Mouse (Mus musculus): ENCODE measurements around the gene Zfp715.
"Not testable (repeated sequence)": the region's sequence is repeated elsewhere in the genome, so short reads cannot be mapped to it uniquely, and the experiment has no call there.

Zfp715 gene

GRCm38 (mm10) chr7:43313013-43313428, at the start of gene Zfp715:
Zfp715 (minus strand) TSS chr7:43313294.
- in situ Hi-C loops (cut with MseI, MboI) = no loop called here

- in situ Hi-C loops (cut with MseI, MboI) = no loop called here
Measured at GRCm38 (mm10) chr7:43362021-43362420, 48.9 kb upstream of the Zfp715 start.

GRCm38 (mm10) chr7:43361442-43361841, 48.3 kb upstream of the Zfp715 start:
- in situ Hi-C loops (cut with MseI, MboI) = no loop called here

- in situ Hi-C loops (cut with MseI, MboI) = no loop called here
Measured at GRCm38 (mm10) chr7:43358556-43358955, 45.5 kb upstream of the Zfp715 start.

- in situ Hi-C loops (cut with MseI, MboI) = no loop called here
Measured at GRCm38 (mm10) chr7:43354893-43355835, 42.1 kb upstream of the Zfp715 start.

GRCm38 (mm10) chr7:43353758-43354157, 40.7 kb upstream of the Zfp715 start:
- in situ Hi-C loops (cut with MseI, MboI) = no loop called here

- in situ Hi-C loops (cut with MseI, MboI) = no loop called here
Measured at GRCm38 (mm10) chr7:43353118-43353517, 40.0 kb upstream of the Zfp715 start.

- in situ Hi-C loops (cut with MseI, MboI) = no loop called here
Measured at GRCm38 (mm10) chr7:43351154-43351553, 38.1 kb upstream of the Zfp715 start, which contains the start of gene Siglecf. Siglecf (plus strand) TSS chr7:43351341.

GRCm38 (mm10) chr7:43349623-43350022, 36.5 kb upstream of the Zfp715 start:
- in situ Hi-C loops (cut with MseI, MboI) = not testable (repeated sequence)

- in situ Hi-C loops (cut with MseI, MboI) = no loop called here
Measured at GRCm38 (mm10) chr7:43346571-43346970, 33.5 kb upstream of the Zfp715 start.

GRCm38 (mm10) chr7:43346148-43346547, 33.1 kb upstream of the Zfp715 start:
- in situ Hi-C loops (cut with MseI, MboI) = no loop called here

GRCm38 (mm10) chr7:43344491-43344890, 31.4 kb upstream of the Zfp715 start:
- in situ Hi-C loops (cut with MseI, MboI) = no loop called here

GRCm38 (mm10) chr7:43344020-43344419, 30.9 kb upstream of the Zfp715 start:
- in situ Hi-C loops (cut with MseI, MboI) = no loop called here

- in situ Hi-C loops (cut with MseI, MboI) = no loop called here
Measured at GRCm38 (mm10) chr7:43343191-43343590, 30.1 kb upstream of the Zfp715 start.

GRCm38 (mm10) chr7:43340771-43341170, 27.7 kb upstream of the Zfp715 start:
- in situ Hi-C loops (cut with MseI, MboI) = no loop called here

GRCm38 (mm10) chr7:43333899-43334298, 20.8 kb upstream of the Zfp715 start:
- in situ Hi-C loops (cut with MseI, MboI) = no loop called here

GRCm38 (mm10) chr7:43333203-43333602, 20.1 kb upstream of the Zfp715 start:
- in situ Hi-C loops (cut with MseI, MboI) = no loop called here

GRCm38 (mm10) chr7:43328101-43328500, 15.0 kb upstream of the Zfp715 start:
- in situ Hi-C loops (cut with MseI, MboI) = no loop called here

GRCm38 (mm10) chr7:43326223-43326780, 13.2 kb upstream of the Zfp715 start:
- in situ Hi-C loops (cut with MseI, MboI) = no loop called here

GRCm38 (mm10) chr7:43312386-43313012, 595 bp downstream of the Zfp715 start:
- in situ Hi-C loops (cut with MseI, MboI) = no loop called here

- in situ Hi-C loops (cut with MseI, MboI) = no loop called here
Measured at GRCm38 (mm10) chr7:43311632-43312031, 1.5 kb downstream of the Zfp715 start.

- in situ Hi-C loops (cut with MseI, MboI) = no loop called here
Measured at GRCm38 (mm10) chr7:43309069-43309468, 4.0 kb downstream of the Zfp715 start.

All from mouse trophoblast stem cell (cell line).